Mouse (Mus musculus): ENCODE measurements around the gene Ppm1m. TPM values are rescaled to one million over a fixed set of nuclear protein-coding genes. Genes with fewer than 3 reads are reported as not detected.

Ppm1m gene
- polyA plus RNA-seq, 1 experiment from 2014 or later, result 11.1 TPM

- Histone ChIP-seq H3K36me3 (replicated peaks; ENCODE audit: insufficient read depth, low read length) (peaks cover 12% of the 10 kb centered on the region), H3K4me2 (ENCODE audit: low read depth, low read length) (peak overlapping the region; percentile 85), H3K4me3 (ENCODE audit: low read depth, low read length) (peak overlapping the region; percentile 69), H3K9ac (replicated peaks) (no peak overlapping the region), H3K9me3 (ENCODE audit: low read length) (no peaks in the 10 kb centered on the region), H3K27ac (ENCODE audit: low read depth) (no peak overlapping the region), H3K27me3 (ENCODE audit: insufficient read depth, low read length) (no peaks in the 10 kb centered on the region), H3K4me1 (ENCODE audit: insufficient read depth) (peaks cover 27% of the 10 kb centered on the region)
- TF ChIP-seq EP300 (IDR thresholded peaks at IDR 0.05; ENCODE audit: low read depth) (no peak), CTCF (IDR thresholded peaks at IDR 0.05; ENCODE audit: low read depth) (no peak)
- DNase-seq (no peak), ATAC-seq (no peak)
- WGBS (ENCODE audit: insufficient replicate concordance), result 85% methylated on average over 9 of the region's 9 CpGs
These were observed 1.8 kb downstream of the Ppm1m start for GRCm38 (mm10) chr9:106197732-106198131.

GRCm38 (mm10) chr9:106197081-106197713 lies 2.3 kb downstream of the Ppm1m start:
- Histone ChIP-seq H3K36me3 (replicated peaks; ENCODE audit: insufficient read depth, low read length) (peaks cover 12% of the 10 kb centered on the region), H3K9me3 (ENCODE audit: low read length) (no peaks in the 10 kb centered on the region), H3K27ac (ENCODE audit: low read depth) (0 out of 2 replicates have a peak overlapping the region, but pooled peaks have one; percentile 11), H3K9ac (replicated peaks) (no peak overlapping the region), H3K27me3 (ENCODE audit: insufficient read depth, low read length) (no peaks in the 10 kb centered on the region), H3K4me1 (ENCODE audit: insufficient read depth) (peaks cover 29% of the 10 kb centered on the region), H3K4me2 (ENCODE audit: low read depth, low read length) (peak overlapping the region; percentile 85), H3K4me3 (ENCODE audit: low read depth, low read length) (peak overlapping the region; percentile 69; the same call in 1 of the 2 replicates)
- TF ChIP-seq CTCF (IDR thresholded peaks at IDR 0.05; ENCODE audit: low read depth) (no peak), EP300 (IDR thresholded peaks at IDR 0.05; ENCODE audit: low read depth) (no peak)
- WGBS (ENCODE audit: insufficient replicate concordance), result 78% methylated on average over 3 of the region's 3 CpGs
- DNase-seq (no peak), ATAC-seq (no peak)

GRCm38 (mm10) chr9:106195693-106196092 lies 3.9 kb downstream of the Ppm1m start:
- H3K27me3 ChIP-seq (ENCODE audit: insufficient read depth, low read length), result no peaks in the 10 kb centered on the region
- TF ChIP-seq CTCF (IDR thresholded peaks at IDR 0.05; ENCODE audit: low read depth) (no peak), EP300 (IDR thresholded peaks at IDR 0.05; ENCODE audit: low read depth) (no peak)
- no peak overlapping the region for H3K4me2 ChIP-seq (ENCODE audit: low read depth, low read length)
- 90% methylated on average over 8 of the region's 8 CpGs for WGBS (ENCODE audit: insufficient replicate concordance)
- peaks cover 24% of the 10 kb centered on the region for H3K36me3 ChIP-seq (replicated peaks; ENCODE audit: insufficient read depth, low read length)
- H3K9me3 ChIP-seq (ENCODE audit: low read length), result no peaks in the 10 kb centered on the region
- peaks cover 30% of the 10 kb centered on the region for H3K4me1 ChIP-seq (ENCODE audit: insufficient read depth)
- H3K4me3 ChIP-seq (ENCODE audit: low read depth, low read length), result no peak overlapping the region
- no peak overlapping the region for H3K9ac ChIP-seq (replicated peaks)
- no peak for DNase-seq
- no peak for ATAC-seq
- H3K27ac ChIP-seq (ENCODE audit: low read depth), result no peak overlapping the region

- no peaks in the 10 kb centered on the region for H3K9me3 ChIP-seq (ENCODE audit: low read length)
- peaks cover 39% of the 10 kb centered on the region for H3K36me3 ChIP-seq (replicated peaks; ENCODE audit: insufficient read depth, low read length)
- H3K27ac ChIP-seq (ENCODE audit: low read depth), result no peak overlapping the region
- no peaks in the 10 kb centered on the region for H3K27me3 ChIP-seq (ENCODE audit: insufficient read depth, low read length)
- no peak for TF ChIP-seq EP300 (IDR thresholded peaks at IDR 0.05; ENCODE audit: low read depth)
- TF ChIP-seq CTCF (IDR thresholded peaks at IDR 0.05; ENCODE audit: low read depth), result no peak
- H3K4me1 ChIP-seq (ENCODE audit: insufficient read depth), result peaks cover 20% of the 10 kb centered on the region
- ATAC-seq (no peak), DNase-seq (no peak)
- WGBS (ENCODE audit: insufficient replicate concordance), result 80% methylated on average over 8 of the region's 8 CpGs
- H3K4me3 ChIP-seq (ENCODE audit: low read depth, low read length), result no peak overlapping the region
- no peak overlapping the region for H3K4me2 ChIP-seq (ENCODE audit: low read depth, low read length)
- no peak overlapping the region for H3K9ac ChIP-seq (replicated peaks)
These were observed 5.4 kb downstream of the Ppm1m start for GRCm38 (mm10) chr9:106193930-106194807.

- peak overlapping the region; percentile 41; the same call in 1 of the 2 replicates for H3K27ac ChIP-seq (ENCODE audit: low read depth)
- H3K9me3 ChIP-seq (ENCODE audit: low read length), result no peaks in the 10 kb centered on the region
- H3K4me2 ChIP-seq (ENCODE audit: low read depth, low read length), result no peak overlapping the region
- TF ChIP-seq CTCF (IDR thresholded peaks at IDR 0.05; ENCODE audit: low read depth) (no peak), EP300 (IDR thresholded peaks at IDR 0.05; ENCODE audit: low read depth) (no peak)
- ATAC-seq, result peak; percentile 28; the same call in 1 of the 2 replicates
- DNase-seq, result peak; percentile 38
- H3K4me3 ChIP-seq (ENCODE audit: low read depth, low read length), result no peak overlapping the region
- no peak overlapping the region for H3K9ac ChIP-seq (replicated peaks)
- peaks cover 50% of the 10 kb centered on the region for H3K36me3 ChIP-seq (replicated peaks; ENCODE audit: insufficient read depth, low read length)
- 45% methylated on average over 1 of the region's 1 CpGs for WGBS (ENCODE audit: insufficient replicate concordance)
- peaks cover 11% of the 10 kb centered on the region for H3K4me1 ChIP-seq (ENCODE audit: insufficient read depth)
- H3K27me3 ChIP-seq (ENCODE audit: insufficient read depth, low read length), result no peaks in the 10 kb centered on the region
These were observed 6.5 kb downstream of the Ppm1m start for GRCm38 (mm10) chr9:106192998-106193397.

- no peaks in the 10 kb centered on the region for H3K9me3 ChIP-seq (ENCODE audit: low read length)
- no peak overlapping the region for H3K4me2 ChIP-seq (ENCODE audit: low read depth, low read length)
- no peak overlapping the region for H3K4me3 ChIP-seq (ENCODE audit: low read depth, low read length)
- no peak for ATAC-seq
- H3K4me1 ChIP-seq (ENCODE audit: insufficient read depth), result peaks cover 9% of the 10 kb centered on the region
- H3K27me3 ChIP-seq (ENCODE audit: insufficient read depth, low read length), result no peaks in the 10 kb centered on the region
- no peak for DNase-seq
- H3K9ac ChIP-seq (replicated peaks), result no peak overlapping the region
- no peak for TF ChIP-seq CTCF (IDR thresholded peaks at IDR 0.05; ENCODE audit: low read depth)
- no peak for TF ChIP-seq EP300 (IDR thresholded peaks at IDR 0.05; ENCODE audit: low read depth)
- WGBS (ENCODE audit: insufficient replicate concordance), result 86% methylated on average over 8 of the region's 8 CpGs
- H3K27ac ChIP-seq (ENCODE audit: low read depth), result peak overlapping the region; percentile 41; the same call in 1 of the 2 replicates
- H3K36me3 ChIP-seq (replicated peaks; ENCODE audit: insufficient read depth, low read length), result peaks cover 59% of the 10 kb centered on the region
These were observed 7.5 kb downstream of the Ppm1m start for GRCm38 (mm10) chr9:106192024-106192423.

All from liver, postnatal 0 days (tissue).